Mouse (Mus musculus) frontal cortex, postnatal 10 days (tissue): Measurements from ENCODE around the gene Fbxw8.

Source experiments
- DNase-seq, 2 experiments: peaks; one replicate each; pipeline ENCODE4 v3.0.0; 2022; ENCODE audit warnings: low spot score in 2 of 2, mixed read lengths in 1 of 2

Fbxw8 gene

DNA sequence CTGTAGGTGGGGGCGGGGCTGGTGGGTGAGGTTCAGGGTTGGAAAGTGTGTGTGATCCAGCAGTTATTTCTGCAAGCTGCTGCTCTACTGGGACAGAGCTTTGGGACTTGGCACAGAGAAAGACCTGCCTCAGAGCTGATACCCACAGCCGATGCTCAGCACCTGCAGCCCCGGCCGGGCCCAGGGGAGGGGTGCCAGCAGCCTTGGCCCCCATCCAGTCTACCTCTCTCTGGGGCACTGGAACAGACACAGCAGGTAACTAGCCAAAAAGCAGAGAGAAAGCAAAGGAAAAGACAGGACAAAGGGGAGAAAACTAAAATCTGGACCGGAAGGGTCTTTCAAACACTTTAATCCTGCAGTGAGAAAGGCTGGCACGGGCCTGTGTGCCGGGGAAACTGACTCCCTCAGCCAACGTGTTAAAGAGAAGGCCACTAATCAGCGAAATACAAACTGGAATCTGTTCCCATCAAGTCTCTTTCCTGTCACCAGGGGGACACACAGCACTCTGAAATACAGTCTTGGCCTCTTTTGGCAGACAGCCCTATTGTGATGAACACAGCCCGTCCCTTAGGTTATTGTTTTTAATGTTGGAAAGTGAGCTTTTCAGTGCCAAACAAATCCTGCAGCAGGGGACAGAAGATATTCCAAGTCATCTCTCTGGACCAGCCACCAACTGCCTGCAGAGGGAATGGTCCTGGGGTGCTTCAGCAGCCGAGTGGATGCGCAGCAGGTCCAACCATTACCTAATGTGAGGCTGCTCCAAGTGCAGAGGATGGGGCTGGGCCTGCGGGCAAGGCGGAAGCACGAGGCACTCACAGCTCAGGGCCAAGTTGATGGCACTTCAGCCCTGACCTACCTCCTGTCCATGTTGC is 78.3 kb downstream of the Fbxw8 start:
- no peak for DNase-seq

DNA sequence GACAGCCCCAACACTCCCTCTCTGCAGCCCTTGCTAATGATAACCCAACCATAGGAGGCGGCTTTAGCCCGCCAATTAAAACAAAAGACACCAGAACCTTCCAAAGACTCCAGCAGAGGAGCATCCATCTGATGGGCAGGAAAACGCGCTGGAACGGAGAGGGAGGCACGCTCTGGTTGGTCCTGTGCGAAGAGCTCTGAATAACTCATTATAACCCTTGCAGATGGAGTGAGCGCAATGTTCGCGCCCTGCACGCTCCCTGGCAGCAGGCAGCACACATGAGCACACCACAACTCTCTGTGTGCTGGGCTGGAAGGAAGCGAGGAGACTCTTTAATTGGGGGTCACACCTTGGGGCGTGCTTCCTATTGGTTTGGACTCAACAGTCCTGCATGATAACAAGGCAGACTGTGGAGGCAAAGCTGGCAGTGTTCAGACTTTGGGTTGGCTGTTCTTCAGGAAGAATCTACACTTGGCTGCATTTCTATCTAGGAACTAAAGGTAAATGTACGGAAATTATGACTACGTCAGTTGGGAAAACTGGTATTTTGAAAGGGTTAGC is 82.0 kb downstream of the Fbxw8 start:
- DNase-seq = no peak

DNA sequence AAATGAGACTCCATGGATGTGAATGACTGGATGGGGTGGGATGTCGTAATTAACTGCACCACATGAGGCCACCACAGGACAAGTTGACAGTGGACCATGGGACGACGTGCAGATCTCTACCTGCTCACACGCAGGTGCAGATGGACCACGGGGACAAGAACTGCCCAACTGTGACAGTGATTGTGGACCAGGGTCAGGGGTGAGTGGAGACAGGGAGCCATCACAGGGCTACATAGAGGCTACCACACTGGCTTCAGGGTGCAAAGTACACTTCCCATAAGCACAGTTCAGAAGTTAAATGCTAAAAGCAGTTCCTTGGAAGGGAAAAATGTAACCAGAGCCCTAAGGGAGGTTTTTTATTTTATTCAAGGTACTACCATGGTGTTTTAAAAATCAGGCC is 83.5 kb downstream of the Fbxw8 start:
- DNase-seq = no peak

DNA sequence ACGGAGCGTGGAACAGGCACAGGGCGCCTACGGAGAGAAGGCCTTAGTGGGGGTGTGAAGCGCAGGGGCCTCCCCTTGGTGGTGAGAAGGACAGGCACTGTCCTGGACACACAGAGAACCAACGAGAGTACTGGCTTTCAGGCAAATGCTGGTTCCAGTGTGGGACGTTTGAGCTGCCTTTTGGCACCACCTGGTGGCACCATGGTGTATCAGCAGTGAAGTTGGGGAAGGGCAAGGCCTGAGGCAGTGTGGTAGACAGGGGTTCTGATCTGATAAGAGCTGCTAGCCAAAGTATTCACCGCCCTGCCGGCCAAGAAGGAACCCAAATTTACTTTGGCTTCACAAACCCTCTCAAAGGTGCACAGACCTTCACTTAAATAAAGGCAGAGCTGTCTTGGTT is 85.9 kb downstream of the Fbxw8 start:
- peak; percentile 61 to 80 for DNase-seq

DNA sequence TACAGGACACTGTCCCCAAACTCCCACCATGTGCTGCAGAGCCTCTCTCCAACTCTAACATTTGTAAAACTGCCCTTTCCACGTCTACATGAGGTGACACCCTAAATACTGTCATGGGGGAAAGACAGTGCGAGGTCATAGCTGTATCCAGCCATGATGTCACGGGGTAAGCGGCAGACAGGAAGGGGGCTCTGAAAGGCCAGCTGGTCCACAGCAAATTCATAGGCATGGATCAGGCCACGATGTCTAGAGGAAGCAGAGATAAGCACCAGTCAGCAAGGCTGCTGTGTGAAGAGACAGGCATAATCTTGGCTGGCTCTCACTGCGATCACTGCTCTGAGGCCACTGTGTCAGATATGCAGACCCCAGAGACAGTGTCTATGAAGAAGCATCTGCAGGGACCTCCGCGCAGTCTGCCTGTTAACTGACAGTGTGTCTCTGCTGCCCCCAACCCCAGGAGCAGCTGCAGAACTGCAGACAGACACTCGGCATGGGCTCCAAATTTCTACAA is 87.2 kb downstream of the Fbxw8 start:
- no peak for DNase-seq

DNA sequence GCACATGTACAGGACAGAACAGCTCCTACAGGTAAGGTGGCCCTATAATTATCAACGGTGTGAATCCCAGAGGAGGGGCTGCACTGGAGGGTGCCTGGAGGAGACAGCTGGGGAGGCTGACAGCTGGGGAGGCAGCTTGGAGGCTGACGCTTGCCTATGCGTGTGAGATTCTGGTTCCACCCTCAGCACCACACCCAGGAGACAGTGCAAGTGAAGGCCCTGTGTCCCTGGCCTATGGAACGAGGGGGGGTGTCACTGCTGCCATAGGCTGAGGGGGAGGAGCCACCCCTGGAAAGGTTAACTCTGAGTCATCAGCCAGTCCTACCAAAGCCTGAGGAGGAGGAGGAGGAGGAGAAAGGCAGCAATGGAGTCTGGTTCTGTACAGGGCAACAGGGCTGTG is 87.7 kb downstream of the Fbxw8 start:
- DNase-seq = no peak

DNA sequence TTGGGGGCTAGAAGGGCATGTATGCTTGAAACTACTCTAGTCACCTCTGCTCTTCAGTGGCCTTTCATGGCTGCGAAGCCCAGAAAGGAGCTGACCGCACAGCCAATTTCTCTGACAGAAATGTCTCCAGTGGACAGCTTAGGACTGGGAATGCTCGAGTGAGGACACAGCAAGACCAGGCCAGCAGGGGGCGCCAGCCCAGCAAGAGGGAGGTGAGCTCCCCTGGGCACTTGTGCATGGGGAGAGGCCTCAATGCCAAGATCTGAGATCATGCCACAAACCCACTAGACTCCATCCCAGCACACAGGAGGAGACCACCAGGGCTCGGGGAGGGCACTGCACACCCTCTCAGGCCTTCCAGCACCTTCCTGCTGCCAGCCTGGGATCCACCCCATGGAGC is 88.4 kb downstream of the Fbxw8 start:
- DNase-seq = no peak

DNA sequence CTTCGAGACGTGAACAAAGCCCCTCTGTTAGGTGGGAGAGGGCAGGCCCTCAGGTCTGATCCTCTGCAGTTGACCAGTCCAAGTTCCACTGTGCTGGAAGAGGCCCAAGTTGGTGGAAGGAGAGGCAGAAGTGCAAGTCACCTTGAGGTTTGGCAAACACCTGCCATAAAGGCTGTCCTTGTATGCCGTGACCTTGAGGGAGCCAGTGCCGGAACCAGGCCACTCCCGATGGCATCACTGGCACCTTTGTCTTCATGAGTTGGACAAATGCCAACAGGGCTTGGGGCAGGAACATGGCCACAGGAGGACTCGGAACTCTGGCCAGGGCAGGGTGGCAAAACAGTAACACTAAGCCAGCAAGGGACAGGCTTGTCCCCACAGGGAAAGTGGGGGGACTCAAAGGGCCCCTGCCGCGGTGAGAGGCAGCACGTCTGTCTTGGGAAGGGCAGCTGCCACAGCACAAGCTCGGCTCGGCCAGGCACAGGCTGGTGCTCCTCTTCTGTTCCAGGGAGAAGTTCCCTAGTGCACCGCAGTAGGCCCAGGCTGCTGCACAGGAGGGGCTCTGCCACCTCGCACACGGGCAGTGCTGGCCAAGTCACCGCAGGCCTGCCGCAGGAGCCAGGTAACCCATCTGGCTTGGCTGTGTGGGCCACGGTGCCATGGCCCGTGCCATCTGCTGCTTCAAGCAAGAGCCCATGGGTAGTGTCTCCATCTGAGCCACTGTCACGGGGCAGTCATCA is 89.6 kb downstream of the Fbxw8 start:
- no peak for DNase-seq

DNA sequence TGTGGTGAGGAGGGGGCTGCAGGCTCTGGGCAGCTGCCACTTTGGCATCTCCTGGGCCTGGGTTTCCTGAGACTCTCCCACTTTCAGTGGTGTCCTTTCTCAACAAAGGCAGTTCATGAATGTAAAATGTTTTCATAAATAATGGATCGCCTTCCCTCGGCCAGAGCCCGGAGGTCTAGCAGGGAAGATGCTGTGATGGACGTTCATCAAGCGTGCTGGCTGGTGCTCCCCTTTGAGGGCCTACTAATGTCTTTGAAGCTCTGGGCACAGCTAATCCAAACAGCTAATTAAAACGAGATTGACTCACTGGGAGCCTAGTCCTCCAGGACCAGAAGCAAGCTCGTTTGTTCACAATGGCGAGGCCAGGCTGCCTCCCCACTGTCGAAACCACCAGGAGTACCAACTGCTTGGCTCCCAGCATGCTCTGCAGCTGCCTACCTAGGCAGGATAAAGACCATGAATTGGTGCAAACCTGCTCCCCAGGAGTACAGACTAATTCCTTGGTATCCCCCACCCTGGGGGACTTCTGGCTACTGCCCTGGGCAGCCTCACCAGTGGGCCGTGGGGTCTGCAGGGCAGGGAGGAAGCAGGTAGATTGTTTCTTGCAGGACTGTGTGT is 90.9 kb downstream of the Fbxw8 start:
- DNase-seq = no peak

DNA sequence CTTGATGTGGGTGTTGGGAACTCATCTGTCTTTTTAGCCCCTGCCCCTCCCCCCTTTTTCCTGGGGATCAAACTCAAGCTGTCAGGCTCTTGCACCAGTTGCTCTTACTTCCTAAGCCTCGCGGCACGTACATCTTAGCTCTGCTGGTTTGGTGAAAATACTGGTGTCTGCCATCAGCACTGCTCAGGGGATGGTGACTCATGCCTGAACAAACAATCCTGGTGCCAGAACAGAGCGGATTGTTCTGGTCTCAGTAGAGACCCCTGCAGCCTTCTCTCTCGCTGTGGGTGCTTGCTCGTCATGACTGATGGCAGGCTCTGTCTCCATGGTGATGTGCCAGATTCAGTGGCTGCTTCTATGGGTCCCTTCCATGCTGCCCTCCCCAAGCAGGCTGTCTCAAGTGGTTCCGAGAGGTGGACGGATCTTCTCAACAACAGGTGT is 92.1 kb downstream of the Fbxw8 start:
- DNase-seq = no peak

DNA sequence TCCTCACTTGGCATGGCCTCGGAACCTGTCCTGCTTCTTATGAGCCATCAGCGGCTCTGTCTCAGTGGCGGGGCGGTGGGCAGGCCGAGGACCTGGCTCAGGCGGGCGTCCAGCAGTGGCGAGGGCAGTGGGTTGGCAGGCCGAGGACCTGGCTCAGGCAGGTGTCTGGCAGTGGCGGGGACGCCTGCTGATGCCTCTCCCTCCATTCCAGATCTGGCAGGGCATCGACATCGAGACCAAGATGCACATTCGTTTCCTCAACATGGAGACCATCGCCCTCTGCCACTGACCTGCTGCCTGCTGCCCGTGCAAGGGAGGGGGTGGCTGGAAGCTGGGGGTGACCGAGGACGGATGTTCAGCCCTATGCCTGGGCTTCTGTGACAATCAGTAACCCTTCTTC is 93.9 kb downstream of the Fbxw8 start:
- DNase-seq = no peak

DNA sequence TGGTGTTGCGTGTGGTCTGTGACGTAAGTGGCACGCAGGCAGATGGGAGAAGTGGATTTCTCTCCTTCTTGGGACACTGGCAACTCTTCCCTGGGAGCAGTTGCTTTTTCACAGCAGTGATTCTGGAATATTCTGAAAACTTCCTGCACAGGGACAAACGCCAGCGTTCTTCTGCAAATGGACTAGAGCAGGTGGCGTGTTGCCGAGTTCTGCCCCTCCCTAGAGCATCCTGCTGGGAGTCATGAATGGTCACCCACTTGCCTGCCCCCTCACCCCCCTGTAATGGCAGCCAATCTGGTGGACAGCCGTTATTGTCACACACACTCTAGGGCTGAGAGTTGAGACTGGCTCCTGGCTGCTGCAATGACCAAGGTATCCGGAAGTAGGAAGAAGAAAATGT is 95.6 kb downstream of the Fbxw8 start:
- DNase-seq = no peak

DNA sequence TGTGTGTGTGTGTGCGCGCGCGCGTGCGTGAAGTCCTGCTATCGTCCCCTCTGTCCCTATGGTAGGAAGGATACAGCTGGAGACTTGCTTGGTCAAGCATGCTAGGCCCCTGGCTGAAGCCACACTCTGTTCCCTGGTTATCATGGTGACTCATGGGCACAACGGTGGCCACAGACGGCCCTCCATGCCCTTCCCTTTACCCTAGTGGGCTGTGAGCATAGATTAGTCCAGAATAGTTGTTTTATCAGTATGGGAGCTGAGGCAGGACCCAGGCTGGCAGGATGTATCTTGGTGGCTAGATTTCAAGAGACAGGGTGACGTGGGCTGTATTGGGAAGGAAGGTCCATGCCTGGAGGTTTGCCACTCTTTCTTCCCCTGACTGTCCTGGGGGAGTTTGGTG is 96.4 kb downstream of the Fbxw8 start:
- no peak for DNase-seq

DNA sequence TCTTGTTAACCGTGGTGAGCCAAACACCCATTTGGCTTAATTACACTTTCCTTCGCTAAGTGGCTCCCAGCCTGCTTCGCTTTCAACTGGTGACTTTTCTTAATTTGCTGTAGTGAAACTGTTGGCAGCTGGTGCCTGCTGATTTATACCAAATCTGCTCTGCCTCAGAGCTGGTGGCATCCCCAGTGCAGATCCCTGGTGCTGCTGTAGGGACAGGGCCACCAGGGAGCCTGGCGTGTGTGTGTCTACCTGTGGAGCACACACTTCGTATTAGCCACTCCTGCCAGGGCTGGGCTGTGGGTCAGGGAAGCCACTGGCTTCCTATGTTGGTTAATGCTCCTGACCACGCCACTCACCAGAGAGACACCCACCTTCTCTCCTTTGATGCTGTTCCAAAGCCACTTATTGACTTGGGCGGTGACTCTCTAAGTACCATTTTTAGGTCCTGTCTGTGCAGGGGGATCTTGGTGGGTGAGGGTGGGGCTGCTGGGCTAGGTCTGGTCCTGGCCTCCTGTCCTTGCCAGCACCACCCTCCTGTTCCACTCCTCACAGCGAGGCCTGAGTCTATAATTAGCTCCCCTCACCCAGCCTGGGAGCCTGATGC is 97.7 kb downstream of the Fbxw8 start:
- no peak for DNase-seq

DNA sequence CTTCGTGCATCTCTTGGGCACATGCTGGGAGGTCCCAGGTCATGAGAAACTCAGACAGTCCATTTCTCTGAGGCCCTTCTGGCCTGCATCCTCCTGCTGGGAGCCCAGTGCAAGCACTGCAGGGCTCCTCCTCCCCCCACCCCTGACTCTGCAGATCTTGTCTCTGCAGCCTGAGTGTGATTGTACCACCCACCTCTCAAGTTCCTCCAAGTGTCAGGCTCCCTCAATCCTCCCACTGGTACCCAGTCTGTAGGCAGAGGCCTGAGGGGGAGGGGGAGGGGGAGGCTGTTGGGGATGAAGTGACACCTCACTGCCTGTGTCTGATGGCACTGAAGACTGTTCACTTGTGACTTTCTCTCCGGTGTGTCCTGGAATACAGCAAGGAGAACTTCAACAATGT is 102.1 kb downstream of the Fbxw8 start:
- DNase-seq = no peak

DNA sequence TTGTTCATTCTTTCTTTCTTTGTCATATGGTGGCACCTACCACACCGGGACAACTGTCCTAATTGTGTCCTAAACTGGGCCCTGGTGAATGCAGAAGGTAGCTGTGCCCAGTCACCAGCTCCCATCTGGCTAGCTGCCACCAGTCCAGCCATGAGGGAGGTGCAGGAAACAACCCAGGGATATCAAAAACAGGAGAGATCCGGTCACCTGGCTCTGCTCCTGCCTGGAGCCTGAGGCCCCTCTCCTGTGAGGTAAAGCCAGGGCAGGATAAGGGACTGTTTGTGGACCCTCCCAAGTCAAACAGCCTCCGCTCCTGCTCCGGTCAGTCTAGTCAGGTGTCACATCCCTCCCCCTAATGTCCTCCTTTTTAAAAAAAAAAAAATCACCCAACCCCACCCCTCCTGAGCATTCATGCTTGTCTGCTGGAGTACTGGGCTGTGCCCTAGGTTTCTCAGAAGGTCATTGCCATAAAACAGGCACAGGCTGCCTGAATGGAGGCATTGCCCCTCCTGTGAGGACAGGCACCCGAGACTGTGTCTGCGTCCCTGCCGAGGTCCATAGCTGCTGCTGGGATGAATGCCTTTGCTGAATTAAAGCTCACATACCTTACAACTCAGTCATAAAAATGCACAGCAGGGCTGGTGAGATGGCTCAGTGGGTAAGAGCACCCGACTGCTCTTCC is 103.1 kb downstream of the Fbxw8 start:
- no peak for DNase-seq

DNA sequence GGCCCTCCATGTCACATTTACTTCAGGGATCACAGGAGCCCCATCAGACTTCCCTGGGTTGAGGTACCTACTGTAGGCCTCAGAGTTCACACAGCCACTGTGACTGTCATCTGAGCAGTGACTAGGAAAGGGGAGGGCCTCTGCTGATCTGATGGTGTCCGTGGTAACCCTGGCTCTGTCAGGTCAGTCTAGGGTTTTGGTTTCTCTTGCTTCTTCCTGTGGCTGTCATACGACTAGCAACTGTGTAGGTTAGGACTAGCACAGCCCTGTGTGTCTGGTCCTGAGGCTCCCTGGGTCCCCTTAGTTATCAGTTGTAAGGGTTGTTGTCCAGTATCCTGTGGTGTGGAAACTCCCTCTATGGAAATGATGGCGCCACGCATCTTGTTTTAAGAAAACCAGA is 104.5 kb downstream of the Fbxw8 start:
- DNase-seq = no peak

DNA sequence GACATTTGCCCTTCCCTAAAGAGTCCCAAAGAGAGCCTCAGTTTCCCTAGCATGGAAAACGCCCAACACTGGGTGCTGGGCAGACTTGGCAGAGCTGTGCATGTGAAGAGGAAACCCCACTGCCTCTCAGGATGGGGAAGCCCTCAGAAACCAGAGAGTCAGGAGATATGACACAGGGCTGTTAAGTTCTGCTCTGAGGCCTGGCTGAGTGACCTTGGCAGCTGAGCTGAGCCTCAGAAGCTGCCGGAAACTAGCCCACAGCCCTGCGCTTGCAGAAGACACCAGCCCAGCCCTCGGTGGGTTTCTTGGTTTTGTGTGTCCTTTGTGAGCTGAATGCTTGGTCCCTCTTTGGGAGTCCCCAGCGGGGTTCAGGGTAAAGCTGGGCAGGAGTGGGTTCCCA is 106.3 kb downstream of the Fbxw8 start:
- DNase-seq = no peak

DNA sequence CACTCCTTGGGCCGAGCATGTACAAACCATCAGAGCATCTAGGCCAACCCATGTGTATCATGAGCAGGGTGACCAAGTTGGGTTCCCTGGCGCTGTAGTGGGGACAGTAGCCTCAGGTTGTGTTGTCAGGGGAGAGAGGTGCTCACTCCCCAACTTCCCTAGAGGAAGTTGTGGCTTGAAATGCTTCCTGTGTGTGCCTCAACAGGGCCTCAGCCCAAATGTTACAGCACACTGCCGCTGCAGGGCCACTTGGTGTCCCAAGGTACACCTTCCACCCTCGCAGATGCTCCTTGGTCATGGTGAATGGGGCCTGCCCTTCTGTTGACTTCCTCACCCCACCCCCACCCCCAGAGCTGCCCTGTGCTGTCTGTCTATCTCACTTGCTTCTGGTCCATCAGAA is 106.9 kb downstream of the Fbxw8 start:
- no peak for DNase-seq

DNA sequence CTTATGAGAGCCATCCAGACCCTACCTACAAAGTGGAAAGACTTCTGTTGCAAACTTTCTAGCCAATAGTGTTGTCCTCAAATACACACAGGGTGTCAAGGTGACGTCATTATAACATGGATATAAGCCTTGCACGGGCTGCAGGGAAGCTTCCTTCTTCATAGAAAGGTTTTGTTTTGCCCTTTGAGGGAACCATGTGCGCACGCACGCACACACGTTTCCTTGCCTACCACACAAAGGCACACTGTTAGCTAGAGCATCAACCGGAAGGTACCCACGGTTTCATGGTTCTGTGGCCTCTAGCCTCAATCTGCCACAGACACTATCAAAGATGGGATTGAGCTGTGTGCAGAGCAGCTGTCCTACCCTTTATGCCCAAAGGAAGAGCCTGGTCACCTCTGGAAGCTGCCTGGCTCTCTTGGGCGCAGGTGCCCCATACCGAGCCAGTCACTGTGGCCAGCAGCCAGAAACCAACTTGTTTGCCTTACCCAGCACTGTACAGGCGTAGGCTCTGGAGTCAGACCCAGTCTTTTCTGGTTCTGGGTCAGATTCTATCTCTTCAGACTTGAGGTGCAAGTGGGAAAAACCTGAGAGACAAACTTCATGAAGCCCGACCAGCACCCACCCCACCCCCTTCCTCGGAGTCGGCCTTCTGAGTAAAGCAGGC is 108.0 kb downstream of the Fbxw8 start:
- no peak for DNase-seq

DNA sequence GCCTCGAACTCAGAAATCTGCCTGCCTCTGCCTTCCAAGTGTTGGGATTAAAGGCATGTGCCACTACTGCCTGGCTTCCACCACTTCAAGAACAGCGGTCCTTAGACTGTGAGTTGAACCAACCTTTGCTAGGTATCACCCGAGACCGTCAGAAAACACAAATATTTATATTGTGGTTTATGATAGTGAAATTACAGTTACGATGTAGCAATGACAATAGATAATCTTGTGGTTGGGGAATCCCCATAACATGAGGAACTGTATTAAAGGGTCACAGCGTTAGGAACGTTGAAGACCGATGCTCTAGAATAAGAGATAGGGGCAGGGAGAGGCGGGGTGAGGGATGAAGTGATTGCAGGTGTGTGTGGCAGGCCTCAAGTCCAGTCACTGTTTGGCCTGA is 109.9 kb downstream of the Fbxw8 start:
- DNase-seq = no peak
